ENCODE assay signal across 30 mouse cellular contexts in the genomic region with DNA sequence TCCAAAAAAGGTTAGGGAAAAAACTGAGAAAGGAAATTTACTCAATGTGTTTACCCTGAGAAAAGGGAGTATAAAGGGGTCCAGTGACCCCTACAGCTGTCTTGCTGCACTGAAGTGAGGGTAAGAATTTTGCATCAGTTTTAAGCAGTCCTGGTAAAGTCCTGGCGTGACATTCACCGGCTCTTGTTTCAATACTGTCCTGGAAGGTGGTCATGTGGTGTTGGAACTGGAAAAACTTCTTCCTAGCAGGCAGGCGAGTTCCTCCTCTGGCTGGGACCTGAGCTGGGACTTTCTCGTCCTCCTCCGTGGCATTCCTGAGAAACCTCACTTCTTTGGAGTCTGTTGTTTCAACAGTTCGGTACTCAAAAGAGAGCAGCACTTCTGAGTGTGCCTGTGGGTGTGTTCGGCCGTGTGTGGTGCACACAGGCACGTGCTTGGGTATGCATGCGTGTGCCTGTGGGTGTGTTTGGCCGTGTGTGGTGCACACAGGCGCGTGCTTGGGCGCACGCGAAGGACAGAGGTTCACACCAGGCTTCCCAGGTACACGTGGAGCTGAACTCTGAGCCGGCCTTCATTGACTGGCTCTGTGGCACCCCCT. TPM values are rescaled to one million over a fixed set of nuclear protein-coding genes. Genes with fewer than 3 reads are reported as not detected.
A peak's percentile ranks its signal among the peaks of the same experiment; 100 is the strongest.
DNase-seq lines count a peak whose midpoint lies in the region; ATAC-seq and TF ChIP-seq lines count a peak whose summit lies in the region.
"Had no signal": no experiment of that assay in that cellular context is flagged by ENCODE, and none has a peak within 500 bp of the region (broad histone marks: within the 10 kb centered on the region; RNA-seq: fewer than 3 reads in every experiment).

No protein-coding gene starts in this region.

- TF ChIP-seq CTCF in gastrocnemius, adult 2 months (IDR thresholded peaks at IDR 0.05): no peak
- 0 out of 2 replicates have a peak, but pooled peaks have one; percentile 17 for TF ChIP-seq CTCF in intestine, postnatal 0 days (IDR thresholded peaks at IDR 0.05; ENCODE audit: low read depth)
- TF ChIP-seq CTCF in lung, adult 2 months (IDR thresholded peaks at IDR 0.05; ENCODE audit: insufficient read depth, low read length): no peak

- H3K36me3 ChIP-seq in intestine, postnatal 0 days (ENCODE audit: control insufficient read depth, insufficient read depth): peaks cover 13% of the 10 kb centered on the region; the same call in 1 of the 2 replicates
- peaks cover 3% of the 10 kb centered on the region; the same call in 1 of the 2 replicates for H3K36me3 ChIP-seq in intestine, embryonic 15.5 days
- 0 out of 2 replicates have a peak, but pooled peaks cover 13% of the 10 kb centered on the region for H3K36me3 ChIP-seq in lung, embryonic 15.5 days
- peaks cover 15% of the 10 kb centered on the region for H3K36me3 ChIP-seq in limb, embryonic 15.5 days

- no peak overlapping the region for H3K4me2 ChIP-seq in intestine, postnatal 0 days (replicated peaks; ENCODE audit: low read depth)
- H3K4me2 ChIP-seq in intestine, embryonic 15.5 days (replicated peaks): no peak overlapping the region
- 0 out of 2 replicates have a peak overlapping the region, but pooled peaks have one; percentile 23 for H3K4me2 ChIP-seq in lung, embryonic 15.5 days
- no peak overlapping the region for H3K4me2 ChIP-seq in limb, embryonic 15.5 days
- H3K4me2 ChIP-seq: hindbrain, embryonic 15.5 days; midbrain, embryonic 12.5 days; neural tube, embryonic 13.5 days had no signal

- no peaks in the 10 kb centered on the region for H3K27me3 ChIP-seq in intestine, postnatal 0 days (replicated peaks; ENCODE audit: control insufficient read depth, insufficient read depth, low read length)
- no peaks in the 10 kb centered on the region for H3K27me3 ChIP-seq in intestine, embryonic 15.5 days (replicated peaks)
- H3K27me3 ChIP-seq in lung, embryonic 15.5 days: no peaks in the 10 kb centered on the region
- no peaks in the 10 kb centered on the region for H3K27me3 ChIP-seq in limb, embryonic 15.5 days
- H3K27me3 ChIP-seq: hindbrain, embryonic 15.5 days; neural tube, embryonic 13.5 days; Patski had no signal

- intact Hi-C loops in gastrocnemius, adult 2 months (cut with DNase I): no loop called here

- ATAC-seq in intestine, postnatal 0 days: no peak
- no peak for ATAC-seq in intestine, embryonic 15.5 days
- ATAC-seq in lung, embryonic 15.5 days (ENCODE audit: borderline replicate concordance, extremely low read depth, low FRiP score, low TSS enrichment): peak; percentile 36; the same call in 1 of the 2 replicates
- no peak for ATAC-seq in limb, embryonic 15.5 days (ENCODE audit: insufficient number of reproducible peaks, low FRiP score, low TSS enrichment, low read depth)
- ATAC-seq in erythroblast, adult 5-6 weeks (replicated peaks; ENCODE audit: low FRiP score, poor library complexity, severe bottlenecking): no peak
- ATAC-seq: activated CD4-positive, CD25-positive, alpha-beta regulatory T cell, adult 4 months; Patski had no signal

- WGBS in intestine, postnatal 0 days: 53% methylated on average over 18 of the region's 18 CpGs
- 61% methylated on average over 18 of the region's 18 CpGs for WGBS in intestine, embryonic 15.5 days
- 45% methylated on average over 18 of the region's 18 CpGs for WGBS in lung, embryonic 15.5 days
- WGBS in lung, adult 2 months: 52% methylated on average over 18 of the region's 18 CpGs
- WGBS in limb, embryonic 15.5 days: 60% methylated on average over 18 of the region's 18 CpGs

- no peaks in the 10 kb centered on the region for H3K4me1 ChIP-seq in intestine, postnatal 0 days (replicated peaks; ENCODE audit: control insufficient read depth, insufficient read depth, low read length)
- H3K4me1 ChIP-seq in intestine, embryonic 15.5 days (replicated peaks): no peaks in the 10 kb centered on the region
- H3K4me1 ChIP-seq in lung, embryonic 15.5 days: peaks cover 16% of the 10 kb centered on the region; the same call in 1 of the 2 replicates
- H3K4me1 ChIP-seq in lung, adult 2 months (ENCODE audit: control insufficient read depth, insufficient read depth, low read length): no peaks in the 10 kb centered on the region
- 0 out of 2 replicates have a peak, but pooled peaks cover 3% of the 10 kb centered on the region for H3K4me1 ChIP-seq in limb, embryonic 15.5 days
- H3K4me1 ChIP-seq: hindbrain, embryonic 15.5 days; midbrain, embryonic 12.5 days had no signal

- H3K9me3 ChIP-seq in intestine, postnatal 0 days (ENCODE audit: control insufficient read depth): no peaks in the 10 kb centered on the region
- H3K9me3 ChIP-seq in intestine, embryonic 15.5 days: no peaks in the 10 kb centered on the region
- H3K9me3 ChIP-seq in lung, embryonic 15.5 days: no peaks in the 10 kb centered on the region
- no peaks in the 10 kb centered on the region for H3K9me3 ChIP-seq in limb, embryonic 15.5 days
- H3K9me3 ChIP-seq: hindbrain, embryonic 15.5 days; midbrain, embryonic 12.5 days had no signal

- H3K9ac ChIP-seq in intestine, postnatal 0 days (ENCODE audit: low read depth, low read length): no peak overlapping the region
- no peak overlapping the region for H3K9ac ChIP-seq in intestine, embryonic 15.5 days
- no peak overlapping the region for H3K9ac ChIP-seq in lung, embryonic 15.5 days
- no peak overlapping the region for H3K9ac ChIP-seq in limb, embryonic 15.5 days
- H3K9ac ChIP-seq: hindbrain, embryonic 15.5 days; midbrain, embryonic 12.5 days; neural tube, embryonic 13.5 days had no signal

- no peak overlapping the region for H3K4me3 ChIP-seq in gastrocnemius, adult 2 months
- no peak overlapping the region for H3K4me3 ChIP-seq in intestine, postnatal 0 days (ENCODE audit: low read depth, low read length)
- no peak overlapping the region for H3K4me3 ChIP-seq in intestine, embryonic 15.5 days (replicated peaks)
- H3K4me3 ChIP-seq in lung, embryonic 15.5 days: no peak overlapping the region
- H3K4me3 ChIP-seq in lung, adult 2 months (replicated peaks; ENCODE audit: extremely low read depth, low read depth, low read length): no peak overlapping the region
- H3K4me3 ChIP-seq in limb, embryonic 15.5 days: no peak overlapping the region
- H3K4me3 ChIP-seq: hindbrain, embryonic 15.5 days; midbrain, embryonic 12.5 days; neural tube, embryonic 13.5 days had no signal

- DNase-seq in gastrocnemius, adult 2 months: no peak
- DNase-seq in gastrocnemius, adult 8-10 months (ENCODE audit: low spot score in 2 of 2): no peak
- no peak for DNase-seq in lung, adult 2 months
- DNase-seq: adrenal gland, postnatal 10 days; cerebellum, adult 11 months; cerebellum, postnatal 14 days; heart, adult 18-20 months; kidney, adult 8-10 months; layer of hippocampus, postnatal 36 days; liver; right cerebral cortex, adult 18-20 months had no signal

- peak overlapping the region; percentile 38 for H3K27ac ChIP-seq in gastrocnemius, adult 2 months
- no peak overlapping the region for H3K27ac ChIP-seq in intestine, postnatal 0 days (ENCODE audit: low read depth, low read length)
- H3K27ac ChIP-seq in intestine, embryonic 15.5 days: no peak overlapping the region
- H3K27ac ChIP-seq in lung, embryonic 15.5 days: peak overlapping the region; percentile 75
- peak overlapping the region; percentile 3; the same call in 1 of the 2 replicates for H3K27ac ChIP-seq in limb, embryonic 15.5 days
- H3K27ac ChIP-seq: hindbrain, embryonic 15.5 days; midbrain, embryonic 12.5 days; neural tube, embryonic 13.5 days had no signal

- no peak for TF ChIP-seq POLR2A in lung, adult 2 months (IDR thresholded peaks at IDR 0.05; ENCODE audit: borderline replicate concordance, extremely low read depth, low read depth, low read length)

RNA-seq across cellular contexts. Expression of a gene that starts 2.9 kb away (rescaled TPM):
- total RNA-seq in gastrocnemius, adult 2 months (2021): 1 to 10 TPM; 2.4 to 5.4 TPM
- total RNA-seq in gastrocnemius, adult 8-10 months (2022): 1 to 10 TPM; 1.3 to 2.9 (median 2.2) TPM
- polyA plus RNA-seq in intestine, postnatal 0 days (2015; fragmentation: Nextera tagmentation; extraction: Ambion mirVana): 0.22 and 0.52 TPM in 2 replicates
- polyA plus RNA-seq in intestine, embryonic 15.5 days (2015; fragmentation: Nextera tagmentation; extraction: Ambion mirVana): 0.55 TPM in 1 of 2 replicates, not detected in the other
- 24.1 and 30.0 TPM in 2 replicates for polyA plus RNA-seq in lung, embryonic 15.5 days (2015; fragmentation: Nextera tagmentation; extraction: Ambion mirVana)
- 52.5 and 72.6 TPM in 2 replicates for polyA plus RNA-seq in lung, adult 2 months (2012; rRNA removed)
- 0.84 and 1.6 TPM in 2 replicates for polyA plus RNA-seq in limb, embryonic 15.5 days (2015; fragmentation: Nextera tagmentation; extraction: Ambion mirVana)
- not detected in 2 replicates for total RNA-seq in erythroblast, adult 5-6 weeks (2015; ENCODE audit: low replicate concordance)
- total RNA-seq in erythroblast, adult 5-6 weeks (2017; ENCODE audit: low replicate concordance): not detected in 2 replicates
- total RNA-seq: megakaryocyte progenitor cell, adult 5-6 weeks had no signal
- polyA plus RNA-seq: activated CD4-positive, CD25-positive, alpha-beta regulatory T cell, adult 4 months; forebrain, embryonic 11.5 days; liver, embryonic 16.5 days; midbrain, embryonic 12.5 days; Patski; small intestine, adult 2 months had no signal

RNA-seq across cellular contexts. Expression of a gene that starts 13.3 kb away (rescaled TPM):
- total RNA-seq in gastrocnemius, adult 2 months (2021): 1 to 10 TPM; 4.4 to 6.4 TPM
- 1 to 10 TPM; 3.0 to 4.7 (median 3.4) TPM for total RNA-seq in gastrocnemius, adult 8-10 months (2022)
- polyA plus RNA-seq in intestine, postnatal 0 days (2015; fragmentation: Nextera tagmentation; extraction: Ambion mirVana): 16.1 and 18.8 TPM in 2 replicates
- 33.8 and 38.6 TPM in 2 replicates for polyA plus RNA-seq in intestine, embryonic 15.5 days (2015; fragmentation: Nextera tagmentation; extraction: Ambion mirVana)
- 71.5 and 76.5 TPM in 2 replicates for polyA plus RNA-seq in lung, embryonic 15.5 days (2015; fragmentation: Nextera tagmentation; extraction: Ambion mirVana)
- polyA plus RNA-seq in lung, adult 2 months (2012; rRNA removed): 9.1 and 14.8 TPM in 2 replicates
- polyA plus RNA-seq in limb, embryonic 15.5 days (2015; fragmentation: Nextera tagmentation; extraction: Ambion mirVana): 46.3 and 57.6 TPM in 2 replicates
- not detected in 2 replicates for total RNA-seq in erythroblast, adult 5-6 weeks (2015; ENCODE audit: low replicate concordance)
- total RNA-seq in erythroblast, adult 5-6 weeks (2017; ENCODE audit: low replicate concordance): 0.09 TPM in 1 of 2 replicates, not detected in the other
- total RNA-seq: megakaryocyte progenitor cell, adult 5-6 weeks had no signal

RNA-seq across cellular contexts. Expression of a gene that starts 48.0 kb away (rescaled TPM):
- total RNA-seq in gastrocnemius, adult 2 months (2021): 10 to 100 TPM; 25.6 to 29.5 TPM
- 10 to 100 TPM; 19.9 to 25.3 (median 23.8) TPM for total RNA-seq in gastrocnemius, adult 8-10 months (2022)
- polyA plus RNA-seq in intestine, postnatal 0 days (2015; fragmentation: Nextera tagmentation; extraction: Ambion mirVana): 50.9 and 56.0 TPM in 2 replicates
- polyA plus RNA-seq in intestine, embryonic 15.5 days (2015; fragmentation: Nextera tagmentation; extraction: Ambion mirVana): 155 and 156 TPM in 2 replicates
- 207 and 208 TPM in 2 replicates for polyA plus RNA-seq in lung, embryonic 15.5 days (2015; fragmentation: Nextera tagmentation; extraction: Ambion mirVana)
- polyA plus RNA-seq in lung, adult 2 months (2012; rRNA removed): 74.5 and 77.7 TPM in 2 replicates
- 141 and 146 TPM in 2 replicates for polyA plus RNA-seq in limb, embryonic 15.5 days (2015; fragmentation: Nextera tagmentation; extraction: Ambion mirVana)
- total RNA-seq in erythroblast, adult 5-6 weeks (2015; ENCODE audit: low replicate concordance): 49.8 and 53.9 TPM in 2 replicates
- total RNA-seq in erythroblast, adult 5-6 weeks (2017; ENCODE audit: low replicate concordance): 45.0 and 54.5 TPM in 2 replicates

RNA-seq across cellular contexts. Expression of a gene that starts 48.2 kb away (rescaled TPM):
- total RNA-seq in gastrocnemius, adult 2 months (2021): not detected
- total RNA-seq in gastrocnemius, adult 8-10 months (2022): not detected
- polyA plus RNA-seq in intestine, postnatal 0 days (2015; fragmentation: Nextera tagmentation; extraction: Ambion mirVana): 0.20 and 0.50 TPM in 2 replicates
- 0.45 and 0.78 TPM in 2 replicates for polyA plus RNA-seq in intestine, embryonic 15.5 days (2015; fragmentation: Nextera tagmentation; extraction: Ambion mirVana)
- 2.7 and 3.2 TPM in 2 replicates for polyA plus RNA-seq in lung, embryonic 15.5 days (2015; fragmentation: Nextera tagmentation; extraction: Ambion mirVana)
- polyA plus RNA-seq in lung, adult 2 months (2012; rRNA removed): 1.00 and 1.3 TPM in 2 replicates
- 0.48 and 0.81 TPM in 2 replicates for polyA plus RNA-seq in limb, embryonic 15.5 days (2015; fragmentation: Nextera tagmentation; extraction: Ambion mirVana)
- total RNA-seq in erythroblast, adult 5-6 weeks (2015; ENCODE audit: low replicate concordance): not detected in 2 replicates
- not detected in 2 replicates for total RNA-seq in erythroblast, adult 5-6 weeks (2017; ENCODE audit: low replicate concordance)
- total RNA-seq: gastrocnemius, adult 18-20 months; heart, adult 18-20 months had no signal
- polyA plus RNA-seq: small intestine, adult 2 months had no signal

RNA-seq across cellular contexts. Expression of a gene that starts 52.2 kb away (rescaled TPM):
- not detected for total RNA-seq in gastrocnemius, adult 2 months (2021)
- not detected for total RNA-seq in gastrocnemius, adult 8-10 months (2022)
- not detected in 2 replicates for polyA plus RNA-seq in intestine, postnatal 0 days (2015; fragmentation: Nextera tagmentation; extraction: Ambion mirVana)
- not detected in 2 replicates for polyA plus RNA-seq in intestine, embryonic 15.5 days (2015; fragmentation: Nextera tagmentation; extraction: Ambion mirVana)
- polyA plus RNA-seq in lung, embryonic 15.5 days (2015; fragmentation: Nextera tagmentation; extraction: Ambion mirVana): not detected in 2 replicates
- 0.11 and 0.19 TPM in 2 replicates for polyA plus RNA-seq in lung, adult 2 months (2012; rRNA removed)
- polyA plus RNA-seq in limb, embryonic 15.5 days (2015; fragmentation: Nextera tagmentation; extraction: Ambion mirVana): not detected in 2 replicates
- total RNA-seq in erythroblast, adult 5-6 weeks (2015; ENCODE audit: low replicate concordance): not detected in 2 replicates
- total RNA-seq in erythroblast, adult 5-6 weeks (2017; ENCODE audit: low replicate concordance): not detected in 2 replicates
- total RNA-seq: adrenal gland, postnatal 10 days; ES-E14; gastrocnemius, adult 18-20 months; heart, adult 18-20 months; layer of hippocampus, postnatal 36 days; megakaryocyte progenitor cell, adult 5-6 weeks had no signal
- polyA plus RNA-seq: activated CD4-positive, CD25-positive, alpha-beta regulatory T cell, adult 4 months; forebrain, embryonic 11.5 days; heart, embryonic 16.5 days; hindbrain, embryonic 15.5 days; liver, embryonic 16.5 days; midbrain, embryonic 12.5 days; neural tube, embryonic 13.5 days; small intestine, adult 2 months; thymus, postnatal 0 days; urinary bladder, adult 2 months had no signal

Comparison
In these comparisons a context has a peak if more than half of its experiments do, and no peak if none do; other contexts are left out.
1. H3K27ac ChIP-seq: peak in gastrocnemius, adult 2 months (single experiment), lung, embryonic 15.5 days (single experiment) and limb, embryonic 15.5 days (single experiment); none in intestine, postnatal 0 days (single experiment) and intestine, embryonic 15.5 days (single experiment).